Mouse (Mus musculus) kidney, adult 2 months (tissue): ENCODE results near the gene Ptk7.

ENCODE experiments used
- CTCF ChIP-seq: fragments of 200-500 bp; conservative IDR thresholded peaks from 2 replicates; pipeline ENCODE4 v1.5.1; 2011; ENCODE audit warnings: low read depth, mild to moderate bottlenecking, control low read depth, low read length, moderate library complexity, mixed read lengths; ENCODE audit not compliant: insufficient read depth, insufficient read length
- POLR2A ChIP-seq: fragments of 200-500 bp; IDR thresholded peaks from one replicate; pipeline ENCODE4 v1.6.1; 2011; ENCODE audit warnings: low read depth, low read length, control low read depth

GRCm38 (mm10) chr17:46605987-46606386, 23.3 kb downstream of the Ptk7 start:
- TF ChIP-seq POLR2A, result no peak
- TF ChIP-seq CTCF, result no peak
